Mouse (Mus musculus) testis, postnatal 14 days (tissue): ENCODE measurements around the gene Dusp21.

ENCODE experiments used
- DNase-seq: peaks from one replicate; pipeline ENCODE4 v3.0.0; 2021; ENCODE audit warnings: low spot score

Dusp21 gene

DNA sequence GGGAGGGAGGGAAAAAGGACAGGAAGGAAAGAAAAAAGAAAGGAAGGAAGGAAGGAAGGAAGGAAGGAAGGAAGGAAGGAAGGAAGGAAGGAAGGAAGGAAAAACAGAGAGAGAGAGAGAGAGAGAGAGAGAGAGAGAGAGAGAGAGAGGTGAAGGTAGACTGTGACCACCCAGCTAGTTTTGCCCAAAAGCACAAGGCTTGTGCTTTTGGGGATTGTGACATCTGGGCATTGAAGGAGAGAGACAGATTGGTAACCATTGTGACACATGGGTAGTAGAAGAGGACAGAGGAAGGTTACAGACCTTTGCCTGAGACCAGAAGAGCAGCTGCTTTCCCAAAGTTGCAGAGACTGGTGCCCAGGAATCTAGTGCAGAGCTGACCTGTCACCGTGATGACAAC, at the start of gene Dusp21:
TSS of gene Dusp21 (plus strand) at position 301 of the 400 bp plus-strand sequence.
- DNase-seq: no peak

DNA sequence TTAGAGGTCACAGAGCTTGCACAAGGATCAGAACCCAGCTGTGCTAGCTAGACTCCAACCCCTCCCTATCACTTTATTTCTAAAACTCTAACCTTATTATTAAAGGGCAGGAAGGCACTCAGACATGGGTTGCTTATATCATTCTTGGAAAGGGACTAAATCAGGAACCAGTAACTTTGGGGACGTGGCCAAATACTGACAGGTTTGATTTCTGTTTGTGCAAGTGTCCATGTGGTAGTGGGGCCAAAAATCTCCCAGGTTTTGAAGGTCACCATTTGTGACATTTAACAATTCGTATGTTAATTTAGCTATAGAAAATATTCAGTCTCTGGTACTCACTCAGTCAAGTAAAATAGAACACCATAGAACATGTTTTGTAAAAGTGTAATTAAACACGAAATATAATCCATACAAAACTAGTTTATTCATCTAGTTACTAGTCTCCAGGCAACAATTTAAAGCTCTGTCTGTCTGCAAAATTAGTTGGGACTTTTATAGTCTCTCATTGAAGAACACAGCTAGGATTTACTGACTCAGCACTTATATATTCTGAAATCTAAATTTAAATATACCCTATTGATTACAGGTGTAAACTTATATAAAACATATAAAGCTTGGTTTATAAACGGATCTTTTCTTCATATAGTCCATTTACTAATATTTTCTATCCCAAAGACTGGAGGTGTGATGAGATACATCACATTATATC, 15.2 kb downstream of the Dusp21 start:
- DNase-seq: no peak

DNA sequence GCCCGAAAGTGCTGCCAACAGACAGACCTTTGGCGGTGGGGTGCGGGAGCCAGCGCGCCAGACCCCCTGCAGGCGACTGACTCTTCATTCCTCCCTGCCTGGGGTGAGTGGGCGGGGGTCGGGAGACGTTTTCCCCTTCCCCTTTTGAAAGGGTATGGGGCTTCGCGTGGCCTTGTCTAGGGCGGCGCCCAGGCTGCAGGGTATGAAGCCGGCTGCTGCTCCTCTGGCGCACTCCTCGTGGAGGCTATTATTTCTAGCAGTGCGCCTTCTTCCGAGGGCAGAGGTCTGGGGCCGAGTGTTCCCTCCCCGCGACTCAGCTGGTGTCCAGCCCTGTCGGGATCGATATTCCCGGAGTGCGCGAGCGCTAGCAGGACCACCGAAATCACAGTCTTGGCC, 16.1 kb downstream of the Dusp21 start:
- no peak for DNase-seq

DNA sequence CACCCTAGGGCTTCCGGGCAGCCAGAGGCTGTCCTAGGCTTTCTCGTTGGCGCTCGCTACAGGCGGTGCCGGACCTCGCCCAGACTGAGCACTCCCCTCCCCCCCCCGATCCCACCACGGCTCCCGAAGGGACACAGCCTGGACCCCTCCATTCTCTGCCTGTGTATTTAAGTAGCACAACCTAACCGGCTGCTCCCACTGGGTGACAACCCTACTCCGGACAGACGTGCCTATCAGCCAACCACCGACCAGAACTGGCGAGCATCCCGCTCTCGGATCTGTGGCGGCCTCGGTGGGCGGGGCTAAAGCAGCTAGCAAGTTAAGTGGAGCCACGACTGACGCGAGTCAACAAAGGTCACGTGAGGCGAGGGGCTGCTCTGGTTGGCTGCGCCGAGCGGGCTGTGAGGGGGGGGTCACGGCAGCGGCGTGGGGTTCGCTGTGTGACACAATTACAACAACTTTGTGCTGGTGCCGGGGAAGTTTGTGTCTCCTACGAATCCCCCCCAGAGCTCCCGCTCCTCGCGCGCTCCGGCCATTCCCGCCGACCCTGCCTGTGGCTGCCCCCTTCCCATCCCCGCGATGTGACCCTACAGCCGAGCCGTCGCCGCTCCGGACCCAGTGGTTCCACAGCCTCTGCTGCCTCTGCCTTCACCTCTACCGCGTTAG, 16.7 kb downstream of the Dusp21 start, which contains the start of gene Kdm6a:
TSS of gene Kdm6a (plus strand) at position 384 of the 666 bp plus-strand sequence.
- DNase-seq: peak; percentile 98

DNA sequence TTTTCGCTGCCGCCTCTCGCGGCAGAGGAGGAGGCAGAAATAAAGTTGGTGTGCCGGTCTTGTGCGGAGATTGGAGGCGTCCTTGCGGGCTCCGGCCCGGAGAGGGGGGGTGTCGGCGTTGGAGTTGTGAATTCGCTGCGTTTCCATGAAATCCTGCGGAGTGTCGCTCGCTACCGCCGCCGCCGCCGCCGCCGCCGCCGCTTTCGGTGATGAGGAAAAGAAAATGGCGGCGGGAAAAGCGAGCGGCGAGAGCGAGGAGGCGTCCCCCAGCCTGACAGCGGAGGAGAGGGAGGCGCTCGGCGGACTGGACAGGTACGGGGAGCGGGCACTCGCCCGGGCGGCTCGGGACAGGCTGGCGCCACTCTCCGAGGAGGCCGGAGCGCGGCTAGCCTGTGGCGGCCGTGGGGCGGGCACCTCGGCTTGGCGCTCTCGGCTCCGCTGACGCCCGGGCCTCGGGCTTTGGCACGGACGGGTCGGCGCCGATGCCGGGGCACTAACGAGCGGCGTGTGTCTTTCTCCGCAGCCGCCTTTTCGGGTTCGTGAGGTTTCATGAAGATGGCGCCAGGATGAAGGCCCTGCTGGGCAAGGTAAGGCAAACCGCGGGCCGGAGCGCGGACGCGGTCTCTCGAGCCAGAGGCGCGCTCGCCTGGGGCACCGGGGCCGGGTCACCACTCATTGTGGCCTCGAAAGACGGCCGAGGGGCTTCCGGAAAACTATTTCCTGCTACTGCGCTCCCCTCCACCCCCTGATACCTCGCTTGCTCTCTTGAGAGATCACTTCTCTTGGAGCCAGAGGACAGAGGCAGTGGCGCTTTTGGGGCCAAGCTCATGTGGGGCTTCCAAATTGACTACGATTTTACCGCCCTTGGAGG, 17.4 kb downstream of the Dusp21 start:
- peak; percentile 53 for DNase-seq

DNA sequence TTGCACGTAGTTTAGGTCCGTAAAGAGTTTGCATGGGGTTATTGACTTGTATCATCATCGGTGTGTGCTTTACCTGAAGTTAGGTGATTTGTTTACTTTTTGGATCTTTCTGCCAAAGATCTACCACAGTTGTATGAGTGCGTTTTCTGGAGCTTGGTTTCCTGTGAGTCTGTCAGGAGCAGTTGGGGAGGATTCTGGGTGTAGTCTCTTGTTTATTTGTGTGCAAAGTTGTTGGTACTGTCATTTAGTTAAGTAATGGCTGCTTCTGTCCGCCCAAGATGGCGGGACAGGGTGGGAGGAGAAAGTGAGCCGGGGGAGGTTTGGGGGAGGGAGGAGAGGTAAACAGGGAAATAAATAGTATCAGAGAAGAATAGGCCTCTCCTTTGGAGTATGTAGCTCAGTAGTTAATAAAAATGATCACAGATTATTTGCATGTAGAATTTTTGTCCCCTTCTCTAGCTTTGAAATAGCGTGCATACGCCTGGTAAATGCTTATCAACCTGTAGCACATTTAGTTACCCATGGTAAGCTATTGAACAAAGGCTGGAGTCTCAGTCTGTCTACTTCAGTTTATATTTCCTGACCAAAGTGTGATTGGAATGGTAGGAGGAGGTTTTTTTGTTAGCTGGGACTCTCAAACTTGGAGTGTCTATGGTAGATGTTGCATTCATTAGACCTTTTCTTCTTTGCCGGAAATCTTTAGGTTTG, 18.4 kb downstream of the Dusp21 start:
- peak; percentile 6 for DNase-seq

DNA sequence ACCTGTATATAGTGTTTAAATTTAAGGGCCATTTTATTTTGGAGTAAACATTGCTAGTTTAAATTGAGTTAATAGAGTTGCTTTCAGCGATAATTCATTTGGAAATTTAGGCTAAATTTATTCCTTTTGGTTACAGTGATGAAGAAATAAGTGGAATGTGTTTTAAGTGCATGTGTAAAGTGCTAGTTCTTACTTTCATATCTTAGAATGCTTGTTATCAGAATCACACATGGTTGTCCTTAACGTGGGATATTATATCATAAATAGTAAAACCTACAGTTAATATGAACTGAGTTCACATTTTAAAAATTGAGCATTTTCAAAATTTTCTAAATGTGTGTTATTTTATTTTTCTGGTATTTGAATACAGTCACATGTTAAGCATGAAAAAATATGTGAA, 19.5 kb downstream of the Dusp21 start:
- no peak for DNase-seq

DNA sequence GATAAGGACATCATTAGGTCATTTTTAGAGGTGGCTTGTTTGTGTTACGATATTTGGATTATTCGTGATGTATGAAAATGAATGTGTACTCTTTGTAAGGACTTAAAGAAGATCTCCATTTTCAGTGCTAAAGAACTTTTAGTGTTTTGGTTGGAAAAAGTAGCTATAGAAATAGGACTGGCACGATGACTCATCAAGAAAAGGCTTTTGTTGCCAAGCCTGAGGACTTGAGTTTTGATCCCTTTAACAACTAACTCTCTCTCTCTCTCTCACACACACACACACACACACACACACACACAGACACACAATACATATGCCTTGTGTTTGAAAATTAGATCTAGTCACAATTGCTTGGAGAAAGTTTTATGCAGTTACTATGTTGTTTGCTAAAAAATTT, 21.3 kb downstream of the Dusp21 start:
- no peak for DNase-seq

DNA sequence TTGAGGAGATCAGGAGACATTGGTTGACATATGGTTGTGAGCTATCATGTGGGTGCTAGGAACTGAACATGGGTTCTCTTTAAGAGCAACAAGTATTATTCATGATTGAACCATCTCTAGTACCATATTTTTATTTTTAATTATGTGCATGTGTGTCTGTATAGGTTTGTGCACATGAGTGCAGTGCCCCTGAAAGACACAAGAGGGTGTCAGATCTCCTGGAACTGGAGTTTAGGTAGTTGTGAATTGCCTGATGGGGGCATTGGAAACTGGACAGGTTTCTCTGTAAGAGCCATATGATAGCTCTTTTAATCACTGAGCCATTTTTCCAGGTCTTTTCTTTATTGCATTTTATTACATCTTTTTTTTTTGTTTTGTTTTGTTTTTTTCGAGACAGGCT, 23.3 kb downstream of the Dusp21 start:
- no peak for DNase-seq

DNA sequence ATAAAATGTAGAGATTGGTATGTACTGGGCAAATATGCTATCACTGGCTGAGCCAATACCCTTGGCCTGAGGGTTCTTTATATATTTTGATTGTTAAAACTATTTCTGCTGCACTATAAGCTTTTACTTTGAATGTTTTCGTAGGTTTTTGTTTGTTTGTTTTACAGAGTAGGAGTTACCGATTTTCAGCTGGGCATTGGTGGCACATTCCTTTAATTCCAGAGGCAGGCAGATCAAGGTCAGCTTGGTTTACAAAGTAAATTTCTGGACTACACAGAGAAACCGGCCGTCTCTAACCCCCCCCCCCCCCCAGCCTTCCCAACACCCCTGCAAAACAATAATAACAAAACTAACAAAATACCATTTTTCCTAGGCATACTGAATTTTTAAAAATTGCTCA, 29.2 kb downstream of the Dusp21 start:
- DNase-seq: no peak

DNA sequence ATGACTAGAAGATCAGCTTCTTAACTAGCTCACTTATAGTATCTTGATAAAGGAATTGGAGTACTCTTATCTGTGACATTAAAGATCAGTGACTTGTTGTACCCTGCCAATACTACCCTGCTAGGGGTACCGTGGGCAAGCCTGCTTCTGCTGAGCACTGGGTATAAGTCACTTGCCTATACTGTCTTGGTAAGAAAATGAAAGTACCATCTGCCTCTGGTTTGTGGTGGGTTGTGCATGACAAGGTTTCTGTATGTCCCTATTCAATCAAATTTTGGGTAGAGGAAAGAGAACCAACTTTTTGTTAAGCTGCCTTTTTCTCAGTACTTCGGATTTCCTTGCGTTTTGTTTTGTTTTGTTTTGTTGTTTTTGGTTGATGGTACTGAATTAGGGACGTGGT, 32.1 kb downstream of the Dusp21 start:
- no peak for DNase-seq

DNA sequence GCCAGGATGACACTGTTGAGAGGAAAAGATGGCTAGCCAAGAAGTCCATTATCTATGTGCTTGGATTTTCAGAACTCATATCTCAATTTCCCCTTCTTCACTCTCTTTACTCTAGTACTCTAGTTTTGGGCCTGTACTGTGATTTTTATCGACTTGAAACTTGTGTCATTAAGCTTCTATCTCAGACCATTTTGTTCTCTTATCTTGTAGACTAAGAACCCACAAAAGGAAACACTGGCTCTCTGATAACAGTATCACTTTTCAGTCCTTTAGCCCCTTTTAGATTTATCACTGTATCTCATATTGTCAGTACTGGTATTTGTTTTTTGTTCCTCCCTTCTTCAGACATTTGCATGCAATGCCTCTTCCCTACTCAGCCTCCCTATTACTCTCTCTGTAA, 33.8 kb downstream of the Dusp21 start:
- DNase-seq: no peak

DNA sequence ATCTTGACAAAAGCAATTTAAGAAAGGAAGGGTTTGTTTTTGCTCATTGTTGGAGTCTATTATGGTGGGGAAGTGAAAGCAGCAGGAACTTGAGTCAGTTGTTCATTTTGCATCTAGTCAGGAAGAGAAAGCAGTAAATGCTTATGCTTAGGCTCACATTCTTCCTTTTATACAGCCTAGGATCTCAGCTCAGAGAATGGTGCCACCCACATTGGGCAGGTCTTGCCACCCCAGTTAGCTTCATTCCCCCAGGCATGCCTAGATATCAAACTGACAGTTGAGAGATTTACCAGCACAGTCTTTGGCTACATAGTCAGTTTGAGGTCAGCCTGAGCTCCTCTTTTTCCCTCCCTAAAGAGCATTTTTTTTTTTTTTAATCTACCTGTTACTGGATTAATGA, 41.5 kb downstream of the Dusp21 start:
- DNase-seq: no peak

DNA sequence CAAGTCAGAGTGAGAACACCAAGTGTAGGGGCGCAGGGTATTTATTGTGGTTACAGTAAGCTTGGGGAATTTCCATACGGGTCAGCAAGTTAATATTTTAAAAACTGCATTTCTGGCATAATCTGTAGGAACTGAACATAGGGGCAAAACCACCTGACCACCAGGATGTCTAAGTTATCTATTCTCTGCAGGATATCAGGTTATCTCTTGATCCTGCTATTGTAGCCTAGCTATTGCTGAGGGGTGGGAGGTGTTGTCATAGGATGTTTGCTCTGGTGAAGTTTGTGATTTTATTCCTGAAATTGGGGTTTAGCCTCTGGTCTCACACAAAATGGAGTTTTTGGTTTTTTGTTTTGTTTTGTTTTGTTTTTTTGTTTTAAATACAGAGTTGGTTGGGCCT, 42.6 kb downstream of the Dusp21 start:
- no peak for DNase-seq
